Mouse (Mus musculus): ENCODE results near the gene Kctd4. TPM values are rescaled to one million over a fixed set of nuclear protein-coding genes. Genes with fewer than 3 reads are reported as not detected.

The Kctd4 gene
- polyA plus RNA-seq, 1 experiment from 2014 or later, result 1.2 TPM

GRCm38 (mm10) chr14:75998082-75998481 is 43.3 kb downstream of the Kctd4 start:
- Histone ChIP-seq H3K27me3 (no peaks in the 10 kb centered on the region), H3K9ac (no peak overlapping the region), H3K4me3 (no peak overlapping the region), H3K36me3 (0 out of 2 replicates have a peak, but pooled peaks cover 2% of the 10 kb centered on the region), H3K9me3 (replicated peaks) (no peaks in the 10 kb centered on the region), H3K27ac (no peak overlapping the region), H3K4me2 (replicated peaks) (no peak overlapping the region), H3K4me1 (no peaks in the 10 kb centered on the region)
- ATAC-seq (ENCODE audit: low FRiP score), result no peak
- 58% methylated on average over 1 of the region's 1 CpGs for WGBS

GRCm38 (mm10) chr14:76001781-76002180 is 47.0 kb downstream of the Kctd4 start:
- Histone ChIP-seq H3K9me3 (replicated peaks) (no peaks in the 10 kb centered on the region), H3K27ac (no peak overlapping the region), H3K4me1 (no peaks in the 10 kb centered on the region), H3K4me2 (replicated peaks) (no peak overlapping the region), H3K9ac (no peak overlapping the region), H3K27me3 (no peaks in the 10 kb centered on the region), H3K4me3 (no peak overlapping the region), H3K36me3 (no peaks in the 10 kb centered on the region)
- no peak for ATAC-seq (ENCODE audit: low FRiP score)
- 87% methylated on average over 4 of the region's 4 CpGs for WGBS

- Histone ChIP-seq H3K27me3 (no peaks in the 10 kb centered on the region), H3K4me1 (peaks cover 10% of the 10 kb centered on the region), H3K27ac (no peak overlapping the region), H3K9me3 (replicated peaks) (no peaks in the 10 kb centered on the region), H3K4me3 (no peak overlapping the region), H3K4me2 (replicated peaks) (no peak overlapping the region), H3K36me3 (no peaks in the 10 kb centered on the region), H3K9ac (no peak overlapping the region)
- no peak for ATAC-seq (ENCODE audit: low FRiP score)
- 97% methylated on average over 4 of the region's 4 CpGs for WGBS
Measured at GRCm38 (mm10) chr14:76005011-76005410, 50.2 kb downstream of the Kctd4 start.

- Histone ChIP-seq H3K4me1 (peaks cover 11% of the 10 kb centered on the region), H3K27ac (no peak overlapping the region), H3K27me3 (0 out of 2 replicates have a peak, but pooled peaks cover 6% of the 10 kb centered on the region), H3K4me2 (replicated peaks) (no peak overlapping the region), H3K9me3 (replicated peaks) (no peaks in the 10 kb centered on the region), H3K36me3 (no peaks in the 10 kb centered on the region), H3K4me3 (no peak overlapping the region), H3K9ac (no peak overlapping the region)
- 91% methylated on average over 1 of the region's 1 CpGs for WGBS
- ATAC-seq (ENCODE audit: low FRiP score), result no peak
Measured at GRCm38 (mm10) chr14:76008174-76008573, 53.4 kb downstream of the Kctd4 start.

- no peak for ATAC-seq (ENCODE audit: low FRiP score)
- 0 out of 2 replicates have a peak, but pooled peaks cover 6% of the 10 kb centered on the region for H3K27me3 ChIP-seq
- no peak overlapping the region for H3K9ac ChIP-seq
- H3K4me1 ChIP-seq, result peaks cover 11% of the 10 kb centered on the region
- no peaks in the 10 kb centered on the region for H3K9me3 ChIP-seq (replicated peaks)
- peak overlapping the region; percentile 86 for H3K4me2 ChIP-seq (replicated peaks)
- 89% methylated on average over 5 of the region's 5 CpGs for whole genome bisulfite sequencing
- no peaks in the 10 kb centered on the region for H3K36me3 ChIP-seq
- H3K27ac ChIP-seq, result no peak overlapping the region
- H3K4me3 ChIP-seq, result peak overlapping the region; percentile 82
Measured at GRCm38 (mm10) chr14:76009185-76009584, 54.4 kb downstream of the Kctd4 start.

GRCm38 (mm10) chr14:76010102-76011061 is 55.6 kb downstream of the Kctd4 start, which contains the start of gene Gtf2f2:
Gene Gtf2f2, minus strand, starts transcription at chr14:76010865.
- under 1% methylated on average over 67 of the region's 67 CpGs for WGBS
- Histone ChIP-seq H3K9ac (peak within 1 kb of the TSS; percentile 72), H3K4me3 (peak within 1 kb of the TSS; percentile 82), H3K4me2 (replicated peaks) (peak within 1 kb of the TSS; percentile 86), H3K27ac (peak within 1 kb of the TSS; percentile 70; the same call in 1 of the 2 replicates), H3K4me1 (peaks cover 11% of the 10 kb centered on the region), H3K36me3 (no peaks in the 10 kb centered on the region), H3K9me3 (replicated peaks) (no peaks in the 10 kb centered on the region), H3K27me3 (0 out of 2 replicates have a peak, but pooled peaks cover 6% of the 10 kb centered on the region)
- ATAC-seq (ENCODE audit: low FRiP score), result peak; percentile 95

GRCm38 (mm10) chr14:76011062-76011457 is 56.3 kb downstream of the Kctd4 start:
- Histone ChIP-seq H3K4me2 (replicated peaks) (peak overlapping the region; percentile 86), H3K27me3 (0 out of 2 replicates have a peak, but pooled peaks cover 6% of the 10 kb centered on the region), H3K4me1 (peaks cover 11% of the 10 kb centered on the region), H3K36me3 (no peaks in the 10 kb centered on the region), H3K9ac (no peak overlapping the region; the same call in 1 of the 2 replicates), H3K9me3 (replicated peaks) (no peaks in the 10 kb centered on the region), H3K4me3 (peak overlapping the region; percentile 82), H3K27ac (no peak overlapping the region)
- 32% methylated on average over 7 of the region's 7 CpGs for WGBS
- peak; percentile 46; the same call in 1 of the 2 replicates for ATAC-seq (ENCODE audit: low FRiP score)

- Histone ChIP-seq H3K9ac (no peak overlapping the region), H3K27ac (no peak overlapping the region), H3K27me3 (0 out of 2 replicates have a peak, but pooled peaks cover 6% of the 10 kb centered on the region), H3K36me3 (no peaks in the 10 kb centered on the region), H3K4me2 (replicated peaks) (no peak overlapping the region), H3K9me3 (replicated peaks) (no peaks in the 10 kb centered on the region), H3K4me3 (no peak overlapping the region), H3K4me1 (peaks cover 10% of the 10 kb centered on the region)
- no peak for ATAC-seq (ENCODE audit: low FRiP score)
- 44% methylated on average over 2 of the region's 2 CpGs for WGBS
Measured at GRCm38 (mm10) chr14:76014331-76014730, 59.5 kb downstream of the Kctd4 start.

Other genes starting within 250 kb of the Kctd4 start
- gene Cog3, start 200.5 kb upstream of the Kctd4 start, polyA plus RNA-seq (2016; fragmentation: Nextera tagmentation; extraction: Ambion mirVana), result 23.9 and 24.8 TPM in 2 replicates
- 7.8 and 9.3 TPM in 2 replicates for gene Slc25a30, start 168.0 kb upstream of the Kctd4 start, polyA plus RNA-seq (2016; fragmentation: Nextera tagmentation; extraction: Ambion mirVana)
- 873 and 904 TPM in 2 replicates for gene Tpt1, start 109.9 kb upstream of the Kctd4 start, polyA plus RNA-seq (2016; fragmentation: Nextera tagmentation; extraction: Ambion mirVana)
- gene Gtf2f2, start 55.9 kb downstream of the Kctd4 start, polyA plus RNA-seq (2016; fragmentation: Nextera tagmentation; extraction: Ambion mirVana), result 40.3 and 41.1 TPM in 2 replicates
- gene Gpalpp1, start 155.8 kb downstream of the Kctd4 start, polyA plus RNA-seq (2016; fragmentation: Nextera tagmentation; extraction: Ambion mirVana), result 18.5 and 18.8 TPM in 2 replicates
- 15.3 and 16.0 TPM in 2 replicates for gene Nufip1, start 155.9 kb downstream of the Kctd4 start, polyA plus RNA-seq (2016; fragmentation: Nextera tagmentation; extraction: Ambion mirVana)